Mouse (Mus musculus) gastrocnemius, adult 8-10 months (tissue): Measurements from ENCODE around the gene Rsl1d1. TPM values are rescaled to one million over a fixed set of nuclear protein-coding genes. Genes with fewer than 3 reads are reported as not detected.
"Not testable (repeated sequence)": the region's sequence is repeated elsewhere in the genome, so short reads cannot be mapped to it uniquely, and the experiment has no call there.

Experiments used
- DNase-seq, 2 experiments: peaks; one replicate each; pipeline ENCODE4 v3.0.0; 2022; ENCODE audit warnings: low spot score in 2 of 2
- microRNA-seq: library from miRNA; unstranded; fragments of <30 nt; microRNA quantifications from one replicate; pipeline ENCODE4 v1.2.0, GENCODE M21; 2022
- total RNA-seq, 4 experiments: library from RNA; stranded (reverse); gene quantifications; 2 replicates each; pipeline ENCODE4 v1.2.4; 2022

The Rsl1d1 gene
- total RNA-seq, 4 experiments from 2014 or later: 41.0 to 47.7 (median 42.4) TPM

GRCm38 (mm10) chr16:11164695-11165255 is 38.4 kb downstream of the Rsl1d1 start:
- DNase-seq: no peak

- not testable (repeated sequence) for DNase-seq
Measured at GRCm38 (mm10) chr16:11157721-11158120, 45.4 kb downstream of the Rsl1d1 start.

- DNase-seq: no peak
Measured at GRCm38 (mm10) chr16:11154500-11154899, 48.6 kb downstream of the Rsl1d1 start.

GRCm38 (mm10) chr16:11143706-11144483 is 59.2 kb downstream of the Rsl1d1 start:
- peak; percentile 99 to 100 for DNase-seq

Small RNA genes lying within 50 kb of the gene (microRNA-seq; reads per million reads assigned to microRNA genes)
- 48.2 reads per million, percentile 39 among the genes with 10 or more reads in this experiment for gene Gm23935

Other genes with a start within 250 kb of the Rsl1d1 start
- 1 to 10 TPM; 2.3 to 3.7 (median 3.1) TPM for gene Snn, start 142.4 kb downstream of the Rsl1d1 start, total RNA-seq
- gene Litaf, start 137.2 kb downstream of the Rsl1d1 start, total RNA-seq: 1 to 10 TPM; 2.5 to 3.9 (median 3.3) TPM
- 1 to 10 TPM; 4.6 to 8.5 (median 7.0) TPM for gene Txndc11, start 68.7 kb downstream of the Rsl1d1 start, total RNA-seq
- gene Zc3h7a, start 26.9 kb downstream of the Rsl1d1 start, total RNA-seq: 10 to 100 TPM in 3 of 4 experiments, 1 to 10 TPM in 1; 9.7 to 15.8 (median 13.5) TPM
- 10 to 100 TPM; 54.6 to 58.0 (median 56.7) TPM for gene Gspt1, start 51.0 kb upstream of the Rsl1d1 start, total RNA-seq
- gene Tnfrsf17, start 110.5 kb upstream of the Rsl1d1 start, total RNA-seq: not detected
- 10 to 100 TPM in 2 of 4 experiments, 1 to 10 TPM in 2; 7.4 to 11.8 (median 10.2) TPM for gene Snx29, start 119.6 kb upstream of the Rsl1d1 start, total RNA-seq